In genomic region chr10:80932206-80932605, GRCm38 (mm10) we compare ENCODE assay signal across 8 mouse cellular contexts. TPM values are rescaled to one million over a fixed set of nuclear protein-coding genes. Genes with fewer than 3 reads are reported as not detected.
DNase-seq lines count a peak whose midpoint lies in the region; ATAC-seq lines count a peak whose summit lies in the region.

No protein-coding gene starts in this region.

- DNase-seq in adrenal gland, adult (ENCODE audit: inconsistent age in 2 of 2, low spot score in 1 of 2) = peak; percentile 47 to 70
- DNase-seq in adrenal gland, postnatal 4 days (ENCODE audit: low spot score in 2 of 2) = no peak
- peak; percentile 17 for DNase-seq in right cerebral cortex, adult 18-20 months
- DNase-seq in right cerebral cortex, postnatal 36 days (ENCODE audit: low spot score in 2 of 2) = no peak
- peak; percentile 57 for DNase-seq in heart, postnatal 4 days

- peak overlapping the region; percentile 59 for H3K4me3 ChIP-seq in lung, embryonic 15.5 days
- H3K4me3 ChIP-seq in stomach, embryonic 16.5 days (replicated peaks; ENCODE audit: low read length) = peak overlapping the region; percentile 73

- H3K36me3 ChIP-seq in lung, embryonic 15.5 days = no peaks in the 10 kb centered on the region
- no peaks in the 10 kb centered on the region for H3K36me3 ChIP-seq in stomach, embryonic 16.5 days (ENCODE audit: control insufficient read depth, insufficient read depth, low read length)

- no peak for ATAC-seq in lung, embryonic 15.5 days (ENCODE audit: borderline replicate concordance, extremely low read depth, low FRiP score, low TSS enrichment)
- no peak for ATAC-seq in stomach, embryonic 16.5 days (ENCODE audit: insufficient read depth, low FRiP score)
- no peak for ATAC-seq in megakaryocyte progenitor cell, adult 5-6 weeks (replicated peaks; ENCODE audit: poor library complexity)

- peaks cover 66% of the 10 kb centered on the region for H3K4me1 ChIP-seq in lung, embryonic 15.5 days
- H3K4me1 ChIP-seq in stomach, embryonic 16.5 days (ENCODE audit: control insufficient read depth, insufficient read depth, low read length) = peaks cover 58% of the 10 kb centered on the region

- no peaks in the 10 kb centered on the region for H3K9me3 ChIP-seq in lung, embryonic 15.5 days
- H3K9me3 ChIP-seq in stomach, embryonic 16.5 days (replicated peaks; ENCODE audit: control insufficient read depth, low read length) = no peaks in the 10 kb centered on the region

- peak overlapping the region; percentile 80 for H3K4me2 ChIP-seq in lung, embryonic 15.5 days
- H3K4me2 ChIP-seq in stomach, embryonic 16.5 days (ENCODE audit: low read depth, low read length) = peak overlapping the region; percentile 88

- 1% methylated on average over 20 of the region's 20 CpGs for WGBS in lung, embryonic 15.5 days
- 2% methylated on average over 20 of the region's 20 CpGs for WGBS in stomach, embryonic 16.5 days

- H3K9ac ChIP-seq in lung, embryonic 15.5 days = peak overlapping the region; percentile 62
- peak overlapping the region; percentile 86 for H3K9ac ChIP-seq in stomach, embryonic 16.5 days (ENCODE audit: low read length)

- 0 out of 2 replicates have a peak overlapping the region, but pooled peaks have one; percentile 49 for H3K27ac ChIP-seq in lung, embryonic 15.5 days
- peak overlapping the region; percentile 83 for H3K27ac ChIP-seq in stomach, embryonic 16.5 days (ENCODE audit: low read length)

- H3K27me3 ChIP-seq in lung, embryonic 15.5 days = peaks cover 30% of the 10 kb centered on the region
- H3K27me3 ChIP-seq in stomach, embryonic 16.5 days (ENCODE audit: control insufficient read depth, insufficient read depth, low read length) = peaks cover 3% of the 10 kb centered on the region; the same call in 1 of the 2 replicates

RNA-seq across cellular contexts. Expression of gene Gadd45b, which starts 2.3 kb away (rescaled TPM):
- 10 to 100 TPM; 10.9 to 11.1 TPM for total RNA-seq in adrenal gland, postnatal 4 days (2021)
- 1 to 10 TPM; 6.4 to 9.5 TPM for total RNA-seq in heart, postnatal 4 days (2021)
- 42.7 and 42.9 TPM in 2 replicates for polyA plus RNA-seq in lung, embryonic 15.5 days (2015; fragmentation: Nextera tagmentation; extraction: Ambion mirVana)
- 34.8 and 40.9 TPM in 2 replicates for polyA plus RNA-seq in stomach, embryonic 16.5 days (2015; fragmentation: Nextera tagmentation; extraction: Ambion mirVana)
- total RNA-seq in megakaryocyte progenitor cell, adult 5-6 weeks (2015) = 18.7 and 20.7 TPM in 2 replicates
- total RNA-seq in megakaryocyte progenitor cell, adult 5-6 weeks (2017) = 17.6 and 17.9 TPM in 2 replicates

RNA-seq across cellular contexts. Expression of gene Lmnb2, which starts 14.2 kb away (rescaled TPM):
- total RNA-seq in adrenal gland, postnatal 4 days (2021) = 10 to 100 TPM; 18.5 to 23.1 TPM
- total RNA-seq in heart, postnatal 4 days (2021) = 10 to 100 TPM; 15.5 to 17.2 TPM
- polyA plus RNA-seq in lung, embryonic 15.5 days (2015; fragmentation: Nextera tagmentation; extraction: Ambion mirVana) = 55.8 and 60.4 TPM in 2 replicates
- 43.4 and 43.9 TPM in 2 replicates for polyA plus RNA-seq in stomach, embryonic 16.5 days (2015; fragmentation: Nextera tagmentation; extraction: Ambion mirVana)
- 11.7 and 13.9 TPM in 2 replicates for total RNA-seq in megakaryocyte progenitor cell, adult 5-6 weeks (2015)
- total RNA-seq in megakaryocyte progenitor cell, adult 5-6 weeks (2017) = 49.3 and 56.9 TPM in 2 replicates

RNA-seq across cellular contexts. Expression of gene Timm13, which starts 31.4 kb away (rescaled TPM):
- total RNA-seq in adrenal gland, postnatal 4 days (2021) = 100 to 1,000 TPM; 162 to 179 TPM
- 100 to 1,000 TPM; 162 to 169 TPM for total RNA-seq in heart, postnatal 4 days (2021)
- 305 and 307 TPM in 2 replicates for polyA plus RNA-seq in lung, embryonic 15.5 days (2015; fragmentation: Nextera tagmentation; extraction: Ambion mirVana)
- 288 and 309 TPM in 2 replicates for polyA plus RNA-seq in stomach, embryonic 16.5 days (2015; fragmentation: Nextera tagmentation; extraction: Ambion mirVana)
- total RNA-seq in megakaryocyte progenitor cell, adult 5-6 weeks (2015) = 132 and 150 TPM in 2 replicates
- total RNA-seq in megakaryocyte progenitor cell, adult 5-6 weeks (2017) = 55.3 and 100 TPM in 2 replicates

Comparison
In these comparisons a context has a peak if more than half of its experiments do, and no peak if none do; other contexts are left out.
1. DNase-seq: peak in adrenal gland, adult (2 of 2), right cerebral cortex, adult 18-20 months (single experiment) and heart, postnatal 4 days (single experiment); none in adrenal gland, postnatal 4 days (0 of 2) and right cerebral cortex, postnatal 36 days (0 of 2).